Mouse (Mus musculus): ENCODE results near the gene Jtb.
"Not testable (repeated sequence)": the region's sequence is repeated elsewhere in the genome, so short reads cannot be mapped to it uniquely, and the experiment has no call there.

Gene Jtb

DNA sequence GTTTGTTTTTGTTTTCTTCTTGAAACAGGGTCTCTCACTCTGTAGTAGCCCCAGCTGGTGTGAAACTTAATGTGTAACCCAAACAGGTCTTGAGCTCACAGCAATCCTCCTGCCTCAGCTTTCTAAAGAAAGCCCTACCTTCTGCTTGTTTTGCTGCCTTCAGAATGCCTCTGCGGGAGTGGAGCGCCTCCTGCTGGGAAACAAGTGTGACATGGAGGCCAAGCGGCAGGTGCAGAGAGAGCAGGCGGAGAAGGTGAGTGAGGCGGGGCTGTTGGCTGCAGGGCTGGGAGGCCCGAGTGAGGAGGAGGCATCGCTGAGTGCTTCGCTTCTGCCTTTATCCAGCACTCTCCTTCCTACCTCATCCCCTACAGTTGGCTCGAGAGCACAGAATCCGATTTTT lies 7.1 kb upstream of the Jtb start:
- no peak for DNase-seq (ENCODE audit: low spot score)

- DNase-seq (ENCODE audit: low spot score), result no peak
Measured at GRCm38 (mm10) chr3:90231075-90231474, 322 bp upstream of the Jtb start.

DNA sequence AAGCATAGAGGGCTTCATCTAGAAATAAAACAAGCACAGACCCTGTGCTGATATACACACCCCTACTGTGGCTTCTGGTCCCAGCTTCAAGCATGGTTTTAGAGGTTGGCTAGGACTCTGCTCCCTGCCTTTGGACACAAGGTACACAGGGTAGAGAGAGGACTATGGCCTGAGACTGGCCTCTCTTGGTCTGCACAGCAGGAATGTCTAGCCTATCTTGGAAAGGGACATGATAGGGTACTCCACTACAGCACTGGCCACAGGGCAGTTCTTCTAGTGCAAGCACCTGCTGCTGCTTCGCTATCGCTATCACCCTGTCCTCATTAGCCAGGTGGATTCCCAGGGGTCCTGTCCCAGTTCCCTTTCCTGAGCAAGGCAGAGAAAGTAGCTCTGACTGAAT lies 9.9 kb downstream of the Jtb start:
- no peak for DNase-seq (ENCODE audit: low spot score)

GRCm38 (mm10) chr3:90241669-90242358 lies 10.4 kb downstream of the Jtb start:
- DNase-seq (ENCODE audit: low spot score), result no peak

DNA sequence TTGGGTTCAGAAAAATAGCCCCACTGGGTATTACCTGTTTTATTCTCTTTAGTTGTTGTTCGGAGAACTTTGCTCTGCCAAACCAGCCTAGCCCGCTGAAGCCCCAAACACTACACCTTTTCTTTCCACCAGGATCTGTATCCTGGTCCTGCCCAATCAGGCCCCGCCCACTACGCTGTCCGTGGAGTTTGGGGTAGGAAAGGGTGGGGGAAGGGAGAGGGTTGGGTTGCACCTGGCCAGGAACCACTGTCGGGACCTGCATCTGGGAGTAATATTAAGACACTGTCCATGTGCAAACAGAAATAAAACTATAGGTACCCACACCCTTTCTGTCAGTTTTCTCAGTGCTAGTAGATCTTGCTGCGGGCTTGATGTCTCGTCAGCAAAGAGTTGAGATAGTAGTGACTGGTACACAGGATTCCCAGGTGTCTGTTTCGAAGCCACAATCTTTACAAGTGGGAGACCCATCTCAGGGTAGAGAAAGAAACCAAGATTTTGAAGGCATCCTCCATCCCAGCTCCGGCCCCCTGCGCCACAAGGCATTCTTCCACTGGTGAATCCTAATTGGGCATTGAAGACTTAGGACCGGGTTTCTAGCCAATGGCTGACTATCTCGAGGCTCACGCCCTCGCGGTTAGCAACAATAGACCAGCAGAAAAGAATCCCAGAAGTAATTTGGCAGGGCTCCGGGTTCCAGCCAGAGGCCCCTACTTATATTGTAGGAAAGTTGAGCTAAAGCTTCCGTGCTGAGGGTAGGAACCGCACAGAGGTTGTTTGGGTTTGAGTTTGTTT lies 11.8 kb downstream of the Jtb start, which contains the start of gene Creb3l4:
Gene Creb3l4, minus strand, starts transcription at position 529 of the 792 bp plus-strand sequence.
- peak; percentile 70 for DNase-seq (ENCODE audit: low spot score)

GRCm38 (mm10) chr3:90245406-90245805 lies 14.0 kb downstream of the Jtb start:
- no peak for DNase-seq (ENCODE audit: low spot score)

DNA sequence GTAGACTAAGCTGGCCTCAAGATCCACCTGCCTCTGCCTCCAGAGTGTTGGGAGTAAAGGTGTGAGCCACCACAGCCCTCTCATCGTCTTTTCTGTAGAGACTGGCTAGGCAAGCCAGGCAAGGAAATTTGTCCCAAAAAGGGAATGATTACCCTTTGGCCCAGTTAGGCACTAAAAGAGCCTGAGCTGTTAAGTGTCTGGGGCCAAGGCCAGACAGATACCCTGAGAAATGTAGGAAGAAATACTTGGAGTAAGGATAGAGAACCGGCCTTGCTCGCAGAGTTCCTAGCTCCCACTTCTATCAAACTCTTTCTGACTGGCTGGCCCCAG lies 16.2 kb downstream of the Jtb start:
- no peak for DNase-seq (ENCODE audit: low spot score)

GRCm38 (mm10) chr3:90247960-90248745 lies 16.8 kb downstream of the Jtb start, which contains the start of gene Slc39a1:
Gene Slc39a1 (plus strand): TSS chr3:90248172.
- peak; percentile 92 for DNase-seq (ENCODE audit: low spot score)

DNA sequence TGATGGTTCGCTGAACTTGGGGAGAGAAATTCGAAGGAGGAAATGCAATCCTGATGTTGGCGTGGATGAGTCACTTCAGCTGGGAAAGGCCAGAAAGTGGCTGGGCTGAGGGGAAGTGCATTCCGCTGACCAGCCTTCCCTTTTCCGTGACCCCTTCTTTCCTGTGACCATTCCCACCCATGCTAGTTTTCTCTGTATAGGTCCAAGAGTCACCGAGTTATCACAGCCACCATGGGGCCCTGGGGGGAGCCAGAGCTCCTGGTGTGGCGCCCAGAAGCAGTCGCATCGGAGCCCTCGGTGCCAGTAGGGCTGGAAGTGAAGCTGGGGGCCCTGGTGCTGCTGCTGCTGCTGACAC lies 17.3 kb downstream of the Jtb start:
- DNase-seq (ENCODE audit: low spot score), result no peak

DNA sequence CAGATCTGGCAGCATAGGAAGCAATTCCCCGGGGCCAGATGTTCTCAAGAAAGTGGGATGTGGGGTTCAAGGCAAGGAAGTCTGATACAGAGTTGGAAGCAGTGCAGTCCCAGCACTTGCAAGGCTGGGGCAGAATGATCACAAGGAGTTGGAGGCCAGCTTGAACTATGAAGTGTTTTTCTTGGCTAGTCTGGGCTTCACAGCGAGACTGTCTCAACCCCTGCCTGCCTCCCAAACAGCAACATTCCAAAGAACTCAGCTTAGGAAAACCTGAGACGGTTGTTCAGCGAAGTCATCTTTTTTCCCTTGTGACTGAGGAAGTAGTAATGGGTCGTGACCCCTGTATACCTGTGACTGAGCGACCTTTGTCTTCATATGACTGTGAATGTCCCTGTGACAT lies 19.4 kb downstream of the Jtb start:
- DNase-seq (ENCODE audit: low spot score), result no peak

GRCm38 (mm10) chr3:90251731-90252226 lies 20.4 kb downstream of the Jtb start:
- DNase-seq (ENCODE audit: low spot score), result not testable (repeated sequence)

DNA sequence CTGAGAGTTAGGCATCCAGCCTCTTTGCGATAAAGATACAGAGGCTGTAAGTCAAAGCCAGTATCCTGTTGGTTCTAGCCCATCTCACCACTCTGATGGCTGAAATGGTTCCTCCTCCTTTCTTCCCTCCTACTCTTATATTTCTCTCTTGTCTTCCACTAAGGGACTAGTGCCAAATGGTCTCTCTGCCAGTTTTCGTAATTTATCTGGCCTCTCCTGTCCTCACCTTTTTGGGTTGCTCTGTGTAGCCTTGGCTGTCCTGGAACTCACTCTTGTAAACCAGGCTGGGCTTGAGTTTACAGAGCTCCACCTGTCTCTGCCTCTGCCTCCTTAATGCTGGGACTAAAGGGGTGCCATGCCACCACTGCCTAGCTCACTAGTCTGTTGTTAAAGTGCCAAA lies 21.3 kb downstream of the Jtb start:
- DNase-seq (ENCODE audit: low spot score), result not testable (repeated sequence)

DNA sequence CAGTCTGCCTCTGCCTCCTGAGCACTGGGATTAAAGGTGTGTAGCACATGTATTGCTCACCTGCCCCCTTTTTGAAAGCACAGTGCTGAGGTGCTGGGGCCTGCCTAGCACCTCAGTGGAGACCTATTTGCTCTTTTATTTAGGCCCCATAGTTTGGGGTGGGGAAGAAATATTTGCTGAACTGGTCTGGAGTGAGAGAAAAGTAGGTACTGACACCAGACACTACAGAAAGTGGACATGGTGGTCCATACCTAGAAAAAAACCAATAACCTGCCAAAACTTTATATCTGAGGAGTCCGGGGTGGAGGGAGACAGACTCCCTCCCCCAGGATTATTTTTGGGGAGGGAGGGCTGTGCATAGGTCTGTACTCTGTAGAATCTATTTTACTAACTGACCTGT lies 21.8 kb downstream of the Jtb start:
- not testable (repeated sequence) for DNase-seq (ENCODE audit: low spot score)

GRCm38 (mm10) chr3:90253653-90254418 lies 22.4 kb downstream of the Jtb start, which contains the start of gene Crtc2:
Gene Crtc2 (plus strand): TSS chr3:90254163.
- DNase-seq (ENCODE audit: low spot score), result peak; percentile 90

- DNase-seq (ENCODE audit: low spot score), result no peak
Measured at GRCm38 (mm10) chr3:90254419-90255193, 23.2 kb downstream of the Jtb start.

DNA sequence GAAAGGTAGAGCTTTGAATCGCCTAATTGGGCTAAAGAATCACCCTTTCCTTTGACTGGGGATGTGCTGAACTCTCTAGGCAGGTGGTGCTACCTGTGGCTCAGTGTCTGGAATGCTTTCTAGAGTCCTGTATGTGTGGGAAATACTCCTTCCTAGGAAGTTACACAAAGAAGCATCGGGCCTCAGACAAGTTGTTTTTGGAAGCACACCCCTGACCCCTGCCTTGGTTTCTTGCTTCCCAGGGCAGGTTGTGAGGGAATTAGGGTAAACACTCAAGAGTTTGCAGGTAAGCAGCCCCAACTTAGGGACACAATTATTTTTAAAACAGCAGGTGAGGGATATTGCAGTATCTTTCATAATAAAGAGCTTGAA lies 23.8 kb downstream of the Jtb start:
- no peak for DNase-seq (ENCODE audit: low spot score)

DNA sequence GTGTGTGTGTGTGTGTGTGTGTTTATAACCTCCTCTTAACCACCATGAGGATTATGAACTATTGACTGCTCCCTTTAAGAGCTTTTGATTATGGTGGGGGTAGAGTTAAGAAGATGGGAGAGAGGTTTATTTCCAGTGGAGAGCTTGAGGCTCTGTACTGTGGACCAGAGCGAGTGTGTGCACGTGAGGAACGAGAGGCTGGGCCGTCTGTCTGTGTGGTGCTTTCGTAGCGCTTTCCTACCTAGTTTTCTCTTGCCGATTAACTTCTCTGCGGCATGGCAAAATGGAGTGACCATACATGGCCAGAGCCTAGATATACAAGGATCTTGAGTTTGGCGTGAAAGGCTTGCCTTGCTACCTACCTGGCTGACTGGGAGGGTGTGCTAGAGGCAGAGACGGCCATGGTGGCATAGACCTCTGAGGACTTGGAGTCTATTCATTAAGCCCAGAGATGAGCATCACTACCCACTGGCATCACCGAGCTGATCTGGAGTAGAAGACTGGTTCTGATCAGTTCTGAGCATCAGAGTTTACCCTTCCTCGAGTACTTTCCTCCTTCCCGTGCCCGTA lies 24.5 kb downstream of the Jtb start:
- DNase-seq (ENCODE audit: low spot score), result no peak

DNA sequence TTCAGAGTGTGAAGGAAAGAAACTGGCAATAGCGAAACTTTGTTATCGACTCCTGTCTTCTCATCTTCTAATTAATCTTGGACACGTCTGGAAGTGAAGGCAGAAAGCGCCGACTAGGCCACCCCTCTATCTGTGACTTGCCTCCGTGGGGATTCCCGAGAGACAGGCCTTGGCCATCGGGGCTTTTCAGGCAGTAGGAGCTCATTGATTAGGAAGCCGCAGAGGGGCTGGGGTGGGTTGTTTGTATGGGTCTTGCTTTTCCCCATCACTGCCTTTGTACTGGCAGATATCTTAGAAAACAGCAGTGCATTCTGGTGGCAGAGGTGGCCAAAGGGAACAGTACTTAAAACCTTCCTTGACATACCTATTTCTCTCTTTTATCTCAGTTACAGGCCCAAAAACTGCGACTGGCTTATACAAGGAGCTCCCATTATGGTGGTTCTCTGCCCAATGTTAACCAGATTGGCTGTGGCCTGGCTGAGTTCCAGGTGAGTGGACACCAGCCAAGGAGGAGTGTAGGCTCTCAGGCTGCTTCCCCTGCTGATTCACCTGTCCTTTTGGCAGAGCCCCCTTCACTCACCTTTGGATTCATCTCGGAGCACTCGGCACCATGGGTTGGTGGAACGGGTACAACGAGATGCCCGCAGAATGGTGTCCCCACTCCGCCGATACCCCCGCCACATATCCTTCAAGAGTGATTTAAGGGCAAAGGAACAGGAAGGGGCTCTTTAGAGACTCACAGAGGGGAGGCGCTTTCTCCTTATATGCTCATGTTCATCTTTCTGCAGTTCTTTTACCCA lies 25.5 kb downstream of the Jtb start:
- DNase-seq (ENCODE audit: low spot score), result no peak

DNA sequence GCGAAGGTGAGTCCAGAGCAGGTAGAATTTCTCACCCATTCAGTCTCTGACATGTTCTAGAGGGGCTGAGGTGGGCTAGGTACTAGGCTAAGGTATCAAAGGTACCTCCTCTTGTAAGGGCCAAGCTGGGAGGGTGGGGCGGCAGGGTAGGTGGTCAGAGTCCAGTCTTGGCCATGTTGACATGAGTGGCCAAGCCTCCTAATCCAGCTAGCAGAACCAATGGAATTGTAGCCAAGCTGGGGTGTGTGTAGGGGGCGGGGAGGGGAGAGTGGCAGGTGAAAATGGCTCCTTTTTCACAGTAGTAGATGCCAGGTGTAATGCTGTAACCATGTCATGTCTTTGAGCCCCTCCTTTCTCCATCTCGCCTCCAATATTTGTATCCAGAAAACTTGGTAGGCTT lies 27.1 kb downstream of the Jtb start:
- no peak for DNase-seq (ENCODE audit: low spot score)

Data from testis, postnatal 10 days (tissue).